Mouse (Mus musculus) layer of hippocampus, adult 8-10 months (tissue): ENCODE results near the gene Dixdc1. TPM values are rescaled to one million over a fixed set of nuclear protein-coding genes. Genes with fewer than 3 reads are reported as not detected.

Experiments used
- DNase-seq, 2 experiments: peaks; one replicate each; pipeline ENCODE4 v3.0.0; 2022; ENCODE audit warnings: low spot score in 2 of 2
- total RNA-seq, 4 experiments: library from RNA; stranded (reverse); gene quantifications; 2 replicates each; pipeline ENCODE4 v1.2.4; 2022

Gene Dixdc1
- total RNA-seq, 4 experiments from 2014 or later, result 67.3 to 107 (median 93.0) TPM

DNA sequence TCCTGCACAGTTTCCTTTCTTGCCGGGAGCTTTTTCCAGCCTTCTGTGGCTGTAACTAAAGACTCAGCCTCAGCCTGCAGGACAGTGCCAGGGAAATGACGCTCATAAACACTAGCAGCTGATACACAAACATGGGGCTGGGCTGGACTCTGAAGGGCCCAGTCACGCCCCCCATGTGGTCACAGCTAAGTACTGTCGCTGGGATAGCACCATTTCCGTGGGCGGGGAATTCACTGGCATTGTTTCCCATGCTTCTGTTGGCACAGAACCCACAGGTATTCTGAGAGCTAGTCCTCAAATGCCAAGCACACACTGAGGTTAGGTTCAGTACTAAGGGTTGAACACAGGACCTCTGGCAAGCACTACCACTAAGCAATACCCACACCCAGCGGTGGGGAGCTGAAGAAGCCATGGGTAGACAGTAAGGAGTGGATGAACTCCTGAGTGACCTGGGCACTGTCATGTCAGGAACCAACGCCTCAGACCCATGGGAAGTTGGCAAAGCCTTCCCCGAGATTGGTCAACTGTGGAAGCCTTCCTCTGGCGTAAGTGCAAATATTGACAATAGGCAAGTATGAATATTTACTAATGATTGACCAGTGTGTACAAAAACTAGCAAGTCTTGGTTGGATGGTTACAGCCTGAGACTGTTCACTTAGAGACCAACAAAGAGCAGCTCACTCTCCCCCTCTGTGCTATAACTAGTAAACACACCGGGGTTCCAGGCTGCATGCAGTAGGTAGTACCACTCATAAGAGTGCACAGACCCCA is 38.2 kb downstream of the Dixdc1 start:
- DNase-seq, result peak in 1 of 2 experiments; percentile 31

DNA sequence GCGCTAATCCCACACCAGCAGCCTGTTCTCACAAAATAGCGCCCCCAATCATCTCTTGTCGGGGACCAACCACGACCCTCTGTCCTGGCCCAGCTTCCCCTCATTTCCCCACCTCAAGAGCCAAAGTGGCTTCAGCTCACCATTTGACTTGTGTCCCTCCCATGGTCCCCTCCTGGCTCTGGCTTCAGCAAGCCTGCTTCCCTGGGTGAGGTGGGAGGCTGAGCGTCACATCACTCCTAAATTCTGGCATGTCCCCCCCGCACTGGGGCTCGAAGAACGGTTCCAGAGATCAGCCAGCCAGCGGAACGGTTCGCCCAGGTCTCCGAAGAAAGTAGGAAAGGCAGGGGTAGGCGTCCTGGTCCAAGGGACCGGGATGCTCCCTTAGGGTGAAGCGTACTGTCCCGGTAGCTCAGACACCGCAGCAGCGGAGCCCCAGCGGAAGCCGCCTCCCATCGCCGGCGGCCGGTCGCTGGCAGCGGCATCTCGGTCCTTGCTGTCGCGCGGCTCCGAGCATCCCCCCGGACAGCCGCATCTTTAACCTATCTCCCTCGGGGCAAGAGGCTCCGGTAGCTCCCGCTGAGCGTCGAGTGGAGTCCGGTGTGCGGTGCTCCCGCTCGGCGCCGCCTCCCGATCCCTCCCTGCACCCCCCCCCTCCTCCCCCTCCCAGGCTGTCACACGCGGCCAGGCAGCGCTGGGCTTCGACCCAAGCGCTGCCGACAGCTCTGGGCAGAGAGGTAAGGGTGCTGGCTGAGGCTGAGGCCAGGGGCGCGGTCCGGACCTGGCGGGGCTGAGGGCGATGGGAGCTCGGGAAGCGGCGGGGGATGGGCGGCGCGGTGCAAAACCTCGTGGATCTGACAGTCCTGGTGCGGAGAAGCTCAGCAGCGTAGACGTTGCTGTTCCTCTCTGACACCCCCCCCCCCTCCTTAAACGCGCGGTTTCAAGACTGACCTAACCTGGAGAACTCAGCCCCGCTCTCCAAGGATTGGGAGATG is 40.6 kb downstream of the Dixdc1 start:
- DNase-seq, result peak; percentile 45 to 61

DNA sequence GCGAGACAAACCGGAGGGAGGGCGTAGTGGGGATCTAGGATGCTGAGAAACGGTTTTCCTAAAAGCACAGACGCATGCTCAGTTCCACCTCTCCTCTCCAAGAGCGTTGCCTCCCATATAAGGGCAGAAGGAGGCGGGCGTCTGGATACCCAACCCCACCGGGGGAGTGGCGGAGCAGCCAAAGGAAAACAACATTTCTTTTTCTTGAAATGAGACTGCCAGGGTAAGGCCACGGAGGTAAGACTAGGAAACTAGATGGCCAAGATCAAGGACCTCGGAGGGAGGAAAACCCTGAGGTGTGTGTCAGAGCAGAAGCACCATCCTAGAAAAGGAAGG is 41.6 kb downstream of the Dixdc1 start:
- DNase-seq, result peak; percentile 82 to 86

GRCm38 (mm10) chr9:50696851-50697705 is 42.2 kb downstream of the Dixdc1 start:
- no peak for DNase-seq

GRCm38 (mm10) chr9:50695153-50695552 is 44.2 kb downstream of the Dixdc1 start:
- DNase-seq, result no peak

DNA sequence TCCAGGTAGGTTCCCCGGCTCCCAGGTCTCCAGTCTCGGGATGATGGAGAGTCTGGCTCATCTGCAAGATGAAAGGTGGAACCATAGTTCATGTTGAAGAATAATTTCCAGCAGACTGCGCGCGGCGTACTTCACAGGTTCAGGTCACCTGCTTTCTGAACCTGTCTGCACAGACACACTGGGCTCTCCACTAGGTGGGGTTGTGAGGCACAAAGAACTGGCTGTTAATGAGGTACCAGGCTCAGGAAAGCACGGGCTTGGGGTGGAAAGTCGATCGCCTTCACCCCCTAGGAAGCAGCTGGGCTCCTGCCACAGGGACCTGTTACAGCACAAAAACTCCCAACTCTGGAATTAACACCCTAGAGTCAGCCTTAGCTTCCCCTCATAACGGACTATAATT is 45.7 kb downstream of the Dixdc1 start:
- peak in 1 of 2 experiments; percentile 38 for DNase-seq

GRCm38 (mm10) chr9:50692626-50693580 is 46.4 kb downstream of the Dixdc1 start:
- DNase-seq, result no peak

- no peak for DNase-seq
These were observed 52.3 kb downstream of the Dixdc1 start for GRCm38 (mm10) chr9:50686866-50687652.

DNA sequence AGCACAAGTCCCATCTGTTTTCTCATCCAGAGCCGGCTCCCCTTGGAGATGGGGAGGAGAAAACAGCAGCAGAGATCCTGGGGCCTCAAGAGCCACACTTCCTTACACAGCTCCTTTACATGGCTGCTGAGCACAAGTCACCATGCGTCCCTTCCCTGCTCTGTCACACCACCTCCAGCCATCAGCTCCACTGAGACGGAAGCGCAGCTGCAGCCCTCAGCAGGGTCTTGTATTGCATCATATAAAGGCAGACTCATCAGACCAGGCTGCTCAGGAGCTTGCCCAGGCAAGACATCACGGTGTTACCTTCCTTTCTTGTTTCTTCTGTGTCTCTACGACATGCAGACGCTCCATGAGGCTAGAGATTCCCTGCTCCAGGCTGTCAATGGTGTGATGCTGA is 57.6 kb downstream of the Dixdc1 start:
- DNase-seq, result no peak

DNA sequence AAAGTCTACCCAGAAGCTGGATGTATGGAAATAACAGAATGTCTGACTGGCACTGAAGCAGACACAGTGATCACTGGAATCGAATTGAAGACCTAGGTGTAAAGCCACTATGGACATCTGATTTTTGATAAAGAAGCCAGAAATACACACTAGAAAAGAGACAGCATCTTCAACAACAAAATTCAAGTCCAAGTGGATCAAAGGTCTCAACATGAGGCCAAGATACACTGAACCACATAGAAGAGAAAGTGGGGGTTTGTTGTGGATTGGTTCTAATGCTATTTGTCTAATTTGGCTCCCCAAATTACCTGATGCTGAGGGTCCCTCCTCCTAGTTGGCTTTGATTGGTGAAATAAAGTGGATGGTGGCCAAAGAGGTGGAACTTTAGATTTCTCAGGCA is 59.9 kb downstream of the Dixdc1 start:
- DNase-seq, result no peak

DNA sequence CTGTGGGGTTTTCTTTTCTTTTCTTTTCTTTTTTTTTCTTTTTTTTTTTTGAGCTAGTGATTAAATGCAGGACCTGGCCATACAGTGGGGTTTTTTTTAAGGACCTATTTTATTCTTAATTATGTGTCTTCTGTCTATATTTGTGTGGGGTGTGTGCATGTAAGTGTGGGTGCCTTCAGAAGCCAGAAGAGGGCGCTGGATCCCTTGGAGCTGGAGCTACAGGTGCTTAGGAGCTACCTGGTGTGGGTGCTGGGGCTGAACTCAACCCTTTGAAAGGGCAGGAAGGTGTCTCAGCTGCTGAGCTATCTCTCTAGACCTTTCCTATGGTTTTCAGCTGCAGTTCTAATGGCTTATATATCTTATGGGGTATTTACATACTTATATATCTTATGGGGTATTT is 64.5 kb downstream of the Dixdc1 start:
- no peak for DNase-seq

- DNase-seq, result peak in 1 of 2 experiments; percentile 35
These were observed 68.6 kb downstream of the Dixdc1 start for GRCm38 (mm10) chr9:50670690-50671089.

- no peak for DNase-seq
These were observed 71.5 kb downstream of the Dixdc1 start for GRCm38 (mm10) chr9:50667579-50668498.

DNA sequence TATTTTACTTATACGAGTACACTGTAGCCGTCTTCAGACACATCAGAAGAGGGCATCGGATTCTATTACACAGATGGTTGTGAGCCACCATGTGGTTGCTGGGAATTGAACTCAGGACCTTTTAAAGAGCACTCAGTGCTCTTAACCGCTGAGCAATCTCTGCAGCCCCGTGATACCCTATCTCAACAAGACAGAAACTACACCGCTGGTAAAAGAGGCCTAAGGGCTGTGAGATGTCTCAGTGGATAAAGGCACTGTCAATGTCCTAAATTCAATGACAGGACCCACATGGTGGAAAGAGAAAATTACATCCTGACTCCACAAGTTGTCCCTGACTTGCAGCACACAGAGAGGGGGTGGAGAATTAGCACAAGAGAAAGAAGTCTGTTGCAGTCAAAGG is 72.9 kb downstream of the Dixdc1 start:
- no peak for DNase-seq

DNA sequence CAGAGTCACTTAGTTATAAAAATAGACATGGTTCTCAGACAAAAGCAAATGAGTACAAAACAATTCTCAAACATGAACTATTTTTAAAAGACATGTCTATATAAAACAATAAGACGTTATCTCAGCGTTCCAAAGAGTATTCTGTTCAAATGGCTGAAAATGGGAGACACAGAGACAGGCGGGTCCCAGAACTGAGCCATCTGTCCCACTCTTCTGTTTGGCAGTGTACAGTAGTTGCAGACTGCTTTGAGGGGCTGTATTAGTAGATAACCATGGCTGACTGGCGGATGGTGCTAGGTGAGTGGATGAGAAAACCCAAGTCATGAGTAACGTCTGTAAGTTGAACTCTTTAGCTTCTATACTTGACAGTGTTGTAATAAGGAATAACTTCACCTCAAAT is 74.5 kb downstream of the Dixdc1 start:
- DNase-seq, result peak; percentile 33 to 43

DNA sequence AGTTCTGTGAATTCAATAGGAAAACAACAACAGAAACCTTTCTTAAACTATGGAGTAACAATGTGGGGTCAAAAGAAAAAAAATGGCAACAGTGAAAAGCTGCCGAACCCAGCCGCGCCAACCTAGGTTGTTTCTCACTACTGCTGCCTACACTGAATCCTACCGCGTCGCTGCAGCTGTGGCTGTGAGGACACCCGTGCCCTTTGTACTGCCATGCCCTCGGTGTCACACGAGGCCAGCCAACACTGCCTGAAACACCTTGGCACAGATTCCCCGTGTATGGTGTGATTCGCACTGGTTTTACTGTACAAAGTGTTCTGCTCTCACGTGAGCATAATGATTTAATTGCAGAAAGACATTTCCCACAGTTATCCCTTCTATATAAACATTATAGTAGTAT is 78.9 kb downstream of the Dixdc1 start:
- no peak for DNase-seq

- DNase-seq, result peak; percentile 86 to 87
These were observed 79.7 kb downstream of the Dixdc1 start, which contains the start of gene Dlat for GRCm38 (mm10) chr9:50659392-50660217. Gene Dlat (minus strand): TSS chr9:50659780.
